Mouse (Mus musculus) olfactory bulb, adult 2 months (tissue): ENCODE results near the gene Mpzl1. TPM values are rescaled to one million over a fixed set of nuclear protein-coding genes. Genes with fewer than 3 reads are reported as not detected.

ENCODE experiments used
- H3K27ac ChIP-seq: fragments of 200-500 bp; 2 replicates; pipeline ENCODE4 v1.5.1; 2012; ENCODE audit warnings: low read depth, low read length; ENCODE audit not compliant: insufficient read depth
- H3K4me1 ChIP-seq: fragments of 200-500 bp; 2 replicates; pipeline ENCODE4 v1.6.1; 2012; ENCODE audit warnings: low read length; ENCODE audit not compliant: control insufficient read depth, insufficient read depth
- H3K4me3 ChIP-seq: fragments of 200-500 bp; 2 replicates; pipeline ENCODE4 v1.5.1; 2012; ENCODE audit warnings: mild to moderate bottlenecking, low read depth, low read length, moderate library complexity; ENCODE audit not compliant: insufficient read depth
- CTCF ChIP-seq: fragments of 200-500 bp; IDR thresholded peaks from 2 replicates; pipeline ENCODE4 v1.5.1; 2012; ENCODE audit warnings: low read depth, mild to moderate bottlenecking, low read length, moderate library complexity; ENCODE audit not compliant: insufficient read depth
- POLR2A ChIP-seq: fragments of 200-500 bp; IDR thresholded peaks from 2 replicates; pipeline ENCODE4 v1.6.1; 2012; ENCODE audit warnings: mild to moderate bottlenecking, low read depth, low read length, moderate library complexity; ENCODE audit not compliant: insufficient read depth
- WGBS: fragments of 180-500 bp; shearing (Covaris S2); methylation state at CpG from one replicate; pipeline ENCODE4 v1.1.7; 2018; 5-methylcytosine and 5-hydroxymethylcytosine counted together
- polyA plus RNA-seq: library from polyadenylated mRNA; stranded (reverse); fragments of >200 nt; gene quantifications from 2 replicates; pipeline ENCODE4 v1.2.4, GENCODE M21; 2012; ENCODE audit warnings: low replicate concordance; ENCODE audit not compliant: missing spikeins, insufficient read depth, insufficient read length

Mpzl1 gene
- polyA plus RNA-seq, 1 experiment, result not detected

DNA sequence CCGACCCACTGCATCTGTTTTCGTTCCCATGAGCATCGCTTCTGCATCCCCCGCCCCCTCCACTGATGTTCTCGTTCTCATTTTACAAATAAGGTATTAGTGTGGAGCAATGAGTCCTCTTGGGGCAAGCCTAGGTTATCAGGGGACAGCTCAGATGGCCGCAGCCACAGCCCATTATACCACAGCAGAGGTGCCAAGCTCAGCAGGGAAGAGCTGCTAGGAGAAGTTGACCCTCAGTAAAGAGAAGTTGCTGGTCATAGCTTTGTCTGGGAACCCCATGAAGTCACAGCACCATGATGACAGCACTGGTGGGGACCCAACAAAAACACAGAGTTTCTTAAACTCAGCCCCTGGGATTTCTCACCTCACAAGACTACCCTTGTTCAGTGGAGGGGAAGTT, 27.4 kb upstream of the Mpzl1 start:
- TF ChIP-seq CTCF (no peak), POLR2A (no peak)
- Histone ChIP-seq H3K4me1 (peaks cover 14% of the 10 kb centered on the region), H3K27ac (no peak overlapping the region), H3K4me3 (no peak overlapping the region)
- 85% methylated on average over 6 of the region's 6 CpGs for WGBS

GRCm38 (mm10) chr1:165661191-165661590, 26.9 kb upstream of the Mpzl1 start:
- Histone ChIP-seq H3K27ac (no peak overlapping the region), H3K4me1 (peaks cover 14% of the 10 kb centered on the region), H3K4me3 (no peak overlapping the region)
- WGBS, result 64% methylated on average over 3 of the region's 3 CpGs
- TF ChIP-seq CTCF (no peak), POLR2A (no peak)

GRCm38 (mm10) chr1:165660774-165661173, 26.4 kb upstream of the Mpzl1 start:
- Histone ChIP-seq H3K27ac (no peak overlapping the region), H3K4me1 (peaks cover 14% of the 10 kb centered on the region), H3K4me3 (no peak overlapping the region)
- TF ChIP-seq POLR2A (no peak), CTCF (no peak)
- 11% methylated on average over 4 of the region's 4 CpGs for WGBS

DNA sequence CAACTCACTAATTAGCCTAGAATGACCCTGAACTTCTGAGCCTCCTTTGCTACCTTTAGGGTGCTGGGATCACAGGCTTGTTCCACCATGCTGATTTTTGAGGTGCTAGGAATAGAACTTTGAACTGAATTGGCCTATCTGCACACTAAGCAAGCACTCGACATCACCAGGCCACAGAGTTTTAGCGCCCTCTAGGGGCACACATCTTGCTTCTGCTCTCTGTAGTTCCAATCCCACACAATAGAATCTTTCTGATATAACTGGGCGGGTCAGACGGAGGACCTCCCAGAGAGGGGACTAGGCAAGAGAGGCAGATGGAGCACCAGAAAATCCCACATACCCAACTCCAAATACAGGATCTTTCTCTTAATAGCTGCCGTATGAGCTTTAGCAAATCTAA, 24.3 kb upstream of the Mpzl1 start:
- TF ChIP-seq CTCF (no peak), POLR2A (no peak)
- WGBS, result 42% methylated on average over 5 of the region's 5 CpGs

GRCm38 (mm10) chr1:165655482-165655881, 21.1 kb upstream of the Mpzl1 start:
- 89% methylated on average over 14 of the region's 14 CpGs for WGBS
- no peak overlapping the region for H3K27ac ChIP-seq
- no peak for TF ChIP-seq CTCF
- TF ChIP-seq POLR2A, result no peak
- H3K4me1 ChIP-seq, result no peaks in the 10 kb centered on the region
- H3K4me3 ChIP-seq, result no peak overlapping the region

More for the DNA sequence above, 24.3 kb upstream of the Mpzl1 start:
- H3K4me1 ChIP-seq, result peaks cover 12% of the 10 kb centered on the region
- no peak overlapping the region for H3K27ac ChIP-seq
- H3K4me3 ChIP-seq, result no peak overlapping the region

DNA sequence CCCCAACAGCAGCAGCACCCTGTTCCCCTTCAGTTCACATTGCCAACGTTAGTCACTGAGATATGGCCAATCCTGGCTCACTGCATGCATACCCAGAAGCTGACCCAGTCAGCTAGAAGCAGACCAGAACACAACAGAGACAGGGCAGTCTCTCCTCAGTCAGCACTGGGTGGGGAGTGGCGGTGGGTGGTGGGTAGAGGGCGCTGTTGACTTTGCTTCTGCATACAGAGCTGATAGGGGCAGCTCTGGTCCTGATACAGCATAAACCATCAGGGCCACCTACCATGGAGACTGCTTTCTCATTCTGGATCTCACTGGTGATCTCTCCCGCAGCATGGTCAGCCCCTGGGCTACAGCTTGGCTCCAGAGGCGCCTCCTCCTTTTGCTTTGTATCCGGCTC, 20.7 kb upstream of the Mpzl1 start:
- no peak overlapping the region for H3K4me3 ChIP-seq
- WGBS, result 80% methylated on average over 6 of the region's 6 CpGs
- no peak for TF ChIP-seq POLR2A
- TF ChIP-seq CTCF, result no peak
- H3K4me1 ChIP-seq, result no peaks in the 10 kb centered on the region
- H3K27ac ChIP-seq, result no peak overlapping the region

- no peak for TF ChIP-seq CTCF
- TF ChIP-seq POLR2A, result no peak
- no peaks in the 10 kb centered on the region for H3K4me1 ChIP-seq
- no peak overlapping the region for H3K27ac ChIP-seq
- WGBS, result 93% methylated on average over 14 of the region's 14 CpGs
- no peak overlapping the region for H3K4me3 ChIP-seq
These were observed 19.0 kb upstream of the Mpzl1 start for GRCm38 (mm10) chr1:165653126-165653885.

DNA sequence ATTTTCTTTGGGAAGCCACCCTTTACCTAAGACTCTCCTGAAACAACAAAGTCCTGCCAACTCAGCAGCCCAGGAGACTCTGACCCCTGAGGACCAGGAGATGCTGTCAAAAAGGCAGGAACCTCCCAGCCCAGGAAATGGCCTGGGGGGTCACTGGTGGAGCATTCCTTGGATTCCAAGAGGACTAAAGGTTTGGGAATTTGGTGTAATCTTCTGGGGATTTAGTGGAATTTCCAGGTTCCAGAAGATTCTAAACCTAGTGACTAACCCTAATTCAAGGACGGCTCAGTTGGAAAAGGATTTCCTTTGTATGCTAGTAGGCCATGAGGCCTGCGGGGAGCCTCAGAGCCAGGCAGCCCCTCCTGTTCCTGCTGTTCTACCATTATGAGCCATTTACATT, 18.2 kb upstream of the Mpzl1 start:
- H3K27ac ChIP-seq, result no peak overlapping the region
- H3K4me1 ChIP-seq, result no peaks in the 10 kb centered on the region
- 86% methylated on average over 2 of the region's 2 CpGs for WGBS
- no peak overlapping the region for H3K4me3 ChIP-seq
- TF ChIP-seq POLR2A (no peak), CTCF (no peak)

DNA sequence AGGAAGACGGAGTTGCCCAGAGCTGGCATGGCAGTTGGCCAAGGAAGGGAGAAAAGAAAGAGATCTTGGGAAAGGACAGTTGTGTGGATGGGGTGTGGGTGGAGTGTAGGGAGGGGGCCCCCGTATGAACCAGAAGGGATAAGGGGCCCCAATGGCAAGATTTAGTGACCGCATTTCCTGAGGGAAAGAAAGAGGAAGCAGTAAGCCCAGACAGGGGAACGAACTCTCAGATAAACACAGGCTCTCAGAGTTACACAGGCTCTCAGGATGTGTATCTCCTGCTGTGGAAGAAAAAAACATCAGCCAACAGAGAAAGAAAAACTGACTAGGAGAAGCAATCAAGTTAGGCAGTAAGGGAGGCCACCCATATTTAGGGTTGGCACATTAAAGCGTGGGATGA, 16.8 kb upstream of the Mpzl1 start:
- H3K27ac ChIP-seq, result no peak overlapping the region
- TF ChIP-seq POLR2A, result no peak
- TF ChIP-seq CTCF, result no peak
- no peak overlapping the region for H3K4me3 ChIP-seq
- 57% methylated on average over 5 of the region's 5 CpGs for WGBS
- H3K4me1 ChIP-seq, result no peaks in the 10 kb centered on the region
